Mouse (Mus musculus) heart, adult 18-20 months (tissue): ENCODE measurements around the gene Foxo1. TPM values are rescaled to one million over a fixed set of nuclear protein-coding genes. Genes with fewer than 3 reads are reported as not detected.

Source experiments
- total RNA-seq, 2 experiments: library from RNA; stranded (reverse); gene quantifications; 2 replicates each; pipeline ENCODE4 v1.2.3; 2021

Foxo1 gene
- total RNA-seq, 2 experiments from 2014 or later: 11.1 to 14.0 TPM

Other genes starting within 250 kb of the Foxo1 start
- gene Maml3, start 163.3 kb upstream of the Foxo1 start, total RNA-seq: 1 to 10 TPM; 2.3 to 2.9 TPM